Mouse (Mus musculus) frontal cortex, adult 2 months (tissue): ENCODE measurements around the gene Stpg1. TPM values are rescaled to one million over a fixed set of nuclear protein-coding genes. Genes with fewer than 3 reads are reported as not detected.
A peak's percentile ranks its signal among the peaks of the same experiment; 100 is the strongest.

Experiments used
- DNase-seq, 2 experiments: peaks; one replicate each; pipeline ENCODE4 v3.0.0; 2022; ENCODE audit warnings: low spot score in 1 of 2; ENCODE audit errors: extremely low spot score in 1 of 2
- polyA plus RNA-seq: library from polyadenylated mRNA; depleted of rRNA; stranded (reverse); fragments of >200 nt; gene quantifications from 2 replicates; pipeline ENCODE4 v1.2.3, GENCODE M21; 2012

The Stpg1 gene
- polyA plus RNA-seq, 1 experiment: 1.5 TPM

GRCm38 (mm10) chr4:135508419-135509039, 13.9 kb downstream of the Stpg1 start:
- peak; percentile 47 to 94 for DNase-seq

DNA sequence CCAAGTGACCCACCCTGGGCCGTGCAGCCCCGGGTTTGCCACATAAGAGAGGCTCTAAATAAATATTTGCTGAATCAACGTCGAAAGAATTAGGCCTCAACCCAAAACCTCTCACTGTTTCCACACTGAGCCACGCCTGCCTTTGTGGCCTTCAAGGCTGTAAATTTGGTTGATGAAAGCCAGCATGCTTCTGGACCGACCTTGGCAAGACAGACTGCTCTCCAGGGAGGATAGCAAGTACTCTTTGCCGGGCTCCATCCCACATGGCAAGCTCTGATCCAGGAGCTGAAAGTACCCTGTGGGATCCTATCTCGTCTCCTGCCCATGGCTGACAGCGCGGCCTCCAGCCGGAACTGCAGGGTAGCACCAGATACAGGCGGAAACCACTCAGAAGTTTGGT, 14.9 kb downstream of the Stpg1 start:
- DNase-seq: no peak

DNA sequence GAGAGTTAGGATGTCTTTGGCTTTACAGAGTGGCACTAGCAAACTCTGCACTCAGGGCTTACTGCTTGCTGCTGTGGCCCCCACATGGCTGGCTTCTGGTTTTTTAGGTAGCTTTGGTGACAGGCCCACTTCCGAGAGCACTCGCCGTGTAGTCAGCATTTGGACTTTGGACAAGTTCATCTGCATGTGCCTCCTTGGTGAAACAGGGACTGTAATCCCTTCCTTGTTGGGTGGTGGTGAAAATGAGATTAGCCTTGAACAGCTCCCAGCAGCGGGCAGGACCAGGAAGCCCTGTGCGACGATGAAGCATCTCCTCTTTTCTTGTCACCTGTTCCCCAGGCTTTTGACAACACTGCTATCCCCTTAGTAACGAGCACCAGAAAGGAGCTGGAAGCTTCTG, 19.3 kb downstream of the Stpg1 start:
- DNase-seq: no peak

DNA sequence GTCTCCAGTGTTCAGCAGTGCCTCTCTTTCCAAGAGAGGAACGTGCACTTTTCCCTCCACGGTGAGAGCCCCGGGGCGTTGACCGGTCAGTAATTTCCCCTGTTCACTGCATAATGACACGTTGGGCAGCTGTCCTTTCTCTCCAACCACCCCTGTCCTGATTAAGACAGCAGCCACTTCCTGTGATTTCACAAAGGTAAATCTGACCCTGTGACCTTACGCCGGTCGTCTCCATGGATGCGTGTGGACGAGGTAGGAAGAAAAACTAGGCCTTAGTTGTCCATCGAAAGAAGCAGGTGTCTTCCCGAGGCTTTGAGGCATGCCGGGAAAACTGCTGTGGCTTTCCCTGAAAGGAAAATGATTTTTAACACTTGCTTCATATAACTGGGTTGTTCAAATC, 20.3 kb downstream of the Stpg1 start:
- DNase-seq: no peak

DNA sequence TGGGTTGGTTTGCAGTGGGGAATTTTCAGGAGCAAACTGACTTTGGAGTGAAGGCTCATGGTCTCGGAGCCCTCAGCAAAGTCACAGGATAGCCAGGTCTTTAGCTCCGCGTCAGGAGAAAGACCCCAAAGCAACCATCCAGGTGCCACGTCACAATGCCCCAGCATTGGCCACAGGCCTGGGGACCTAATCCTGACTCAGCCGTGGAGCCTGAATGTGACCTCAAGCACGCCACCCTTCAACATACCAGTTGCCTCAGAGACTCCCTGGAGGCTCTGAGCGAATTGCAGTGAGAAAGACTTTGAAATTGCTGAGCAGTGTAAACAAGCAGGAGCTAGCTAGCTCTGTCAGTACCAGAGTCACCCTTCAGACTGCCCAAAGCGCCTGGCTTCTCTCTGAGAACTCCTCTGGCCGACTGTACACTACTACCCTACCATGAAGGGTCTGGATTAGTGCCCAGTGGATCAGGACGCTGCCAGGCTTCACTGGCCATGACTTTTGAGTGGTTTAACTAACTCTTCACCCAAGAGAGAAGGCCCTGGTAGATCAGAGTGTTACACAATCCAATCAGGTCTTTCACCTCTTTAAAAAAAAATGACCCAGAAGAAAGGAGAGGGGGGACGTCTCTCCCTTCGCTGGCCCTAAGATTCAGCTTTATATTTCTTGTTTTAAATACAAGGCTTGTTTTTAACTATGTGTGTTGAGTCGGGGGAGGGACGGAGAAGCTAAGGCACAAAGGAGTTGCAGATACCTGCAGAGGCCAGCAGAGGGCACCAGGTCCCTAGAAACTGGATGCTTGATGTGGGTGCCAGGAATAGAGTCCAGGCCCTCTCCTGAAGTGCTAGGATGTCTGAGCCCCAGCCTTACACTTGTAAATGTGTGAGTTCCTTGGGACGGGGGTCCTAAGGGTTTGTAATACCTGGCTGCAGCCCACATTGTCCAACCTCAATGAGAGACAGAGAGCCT, 22.0 kb downstream of the Stpg1 start:
- DNase-seq: peak in 1 of 2 experiments; percentile 41

- no peak for DNase-seq
These were observed 23.5 kb downstream of the Stpg1 start for GRCm38 (mm10) chr4:135518135-135518534.

GRCm38 (mm10) chr4:135520421-135520820, 25.8 kb downstream of the Stpg1 start:
- DNase-seq: no peak

GRCm38 (mm10) chr4:135523939-135524338, 29.3 kb downstream of the Stpg1 start:
- no peak for DNase-seq

DNA sequence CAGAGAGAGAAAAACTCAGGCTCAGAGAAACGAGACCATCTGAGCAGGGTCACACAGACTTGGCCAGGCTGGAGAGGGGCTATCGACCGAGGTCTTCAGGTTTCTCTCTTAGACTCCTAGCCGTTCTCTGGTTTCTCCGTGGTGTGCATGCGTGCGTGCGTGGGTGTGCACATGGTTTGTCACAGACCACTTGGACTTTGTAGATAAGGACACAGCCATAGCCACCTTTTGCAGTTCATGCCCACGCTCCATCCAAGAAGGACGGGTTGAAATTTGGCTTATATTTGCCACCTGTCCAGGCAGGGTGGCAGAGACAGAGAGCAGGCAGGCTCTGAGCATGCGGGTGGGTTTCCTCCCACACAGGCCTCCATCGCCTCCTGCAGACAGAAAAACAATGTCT, 30.5 kb downstream of the Stpg1 start:
- DNase-seq: no peak

DNA sequence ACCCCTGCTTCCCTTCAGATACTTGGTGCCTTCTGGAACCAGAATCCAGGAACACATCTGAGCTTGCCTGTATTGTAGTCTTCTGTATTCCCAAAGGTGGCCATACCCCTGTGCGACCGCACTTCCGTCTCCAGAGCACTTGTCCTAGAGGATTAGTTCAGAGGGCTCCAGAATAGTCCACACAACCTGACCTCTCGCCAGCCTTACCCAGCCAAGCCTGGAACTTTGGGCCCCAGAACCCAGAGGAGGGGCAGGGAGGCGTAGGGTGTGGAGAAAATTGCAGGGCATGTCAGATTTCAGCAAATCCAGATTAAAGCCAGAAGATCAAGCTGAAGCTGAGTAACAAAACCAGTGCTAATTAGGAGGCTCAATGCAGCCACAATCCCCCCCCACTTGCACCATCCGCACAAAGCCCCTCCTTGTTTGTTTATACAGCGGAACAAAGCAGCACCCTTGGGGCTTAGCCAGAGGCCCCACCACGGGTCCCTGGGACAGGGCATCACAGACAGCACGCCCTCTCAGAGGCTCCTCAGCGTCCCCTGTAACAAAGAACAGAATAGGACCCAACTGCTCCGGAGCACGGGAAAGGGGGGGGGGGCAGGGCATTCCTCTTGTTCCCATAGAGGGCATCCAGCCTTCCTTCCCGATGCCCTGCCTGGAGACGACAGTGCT, 31.6 kb downstream of the Stpg1 start:
- no peak for DNase-seq

DNA sequence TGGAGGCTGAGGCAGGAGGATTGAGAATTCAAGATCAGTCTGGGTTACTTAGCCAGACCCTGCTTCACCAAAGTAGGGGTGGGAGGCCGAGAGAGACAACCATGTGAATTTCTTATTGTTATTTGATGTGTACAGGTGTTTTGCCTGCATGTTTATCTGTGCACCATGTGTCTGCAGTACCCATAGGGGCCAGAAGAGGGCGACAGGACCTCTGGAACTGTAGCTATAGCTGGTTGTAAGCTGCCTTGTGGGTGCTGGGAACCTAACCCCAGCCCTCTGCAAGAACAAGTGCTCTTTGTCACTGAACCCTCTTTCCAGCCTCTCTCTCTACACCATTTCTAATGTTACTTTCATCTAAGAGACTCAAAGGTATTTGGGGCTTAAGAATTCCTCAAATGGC, 35.7 kb downstream of the Stpg1 start:
- no peak for DNase-seq

DNA sequence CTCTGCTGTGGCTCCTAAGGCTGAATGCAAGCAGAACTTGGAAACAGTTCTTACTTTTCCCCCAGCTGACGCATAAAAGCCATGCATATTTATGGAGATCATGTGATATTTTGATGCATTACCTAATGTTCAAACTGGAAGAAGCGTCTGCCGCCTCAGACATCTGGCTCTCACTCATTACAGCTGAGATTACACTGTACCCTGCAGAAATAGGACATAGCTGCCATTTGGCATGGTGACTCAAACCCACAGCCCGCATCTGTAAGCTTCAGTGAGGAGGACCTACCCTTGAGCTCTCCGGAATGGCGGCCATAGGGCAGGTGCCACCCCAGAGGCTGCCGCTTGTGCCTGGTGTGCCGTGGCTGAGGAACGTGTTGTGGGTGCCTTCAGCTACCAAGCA, 36.6 kb downstream of the Stpg1 start:
- DNase-seq: peak; percentile 65 to 72

GRCm38 (mm10) chr4:135531771-135532613, 37.4 kb downstream of the Stpg1 start:
- DNase-seq: no peak

DNA sequence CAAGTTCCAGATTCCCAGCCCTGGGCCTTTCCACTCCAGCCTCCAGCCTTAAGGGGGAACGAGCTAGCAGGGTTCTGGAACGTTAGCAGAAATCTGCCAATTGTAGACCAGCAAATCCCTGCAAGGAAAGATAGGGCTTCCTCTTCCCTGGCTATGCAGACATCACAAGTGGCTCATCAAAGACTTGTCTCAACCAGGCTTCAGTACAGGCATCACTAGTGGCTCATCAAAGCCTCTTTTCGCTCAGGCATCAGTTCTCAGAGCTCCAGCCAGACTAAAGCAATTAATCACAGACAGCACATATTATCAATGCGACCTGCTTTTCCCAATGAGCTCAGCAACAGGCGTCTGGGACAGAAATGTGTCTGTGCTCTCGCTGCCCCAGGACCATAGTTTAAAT, 38.4 kb downstream of the Stpg1 start:
- no peak for DNase-seq

DNA sequence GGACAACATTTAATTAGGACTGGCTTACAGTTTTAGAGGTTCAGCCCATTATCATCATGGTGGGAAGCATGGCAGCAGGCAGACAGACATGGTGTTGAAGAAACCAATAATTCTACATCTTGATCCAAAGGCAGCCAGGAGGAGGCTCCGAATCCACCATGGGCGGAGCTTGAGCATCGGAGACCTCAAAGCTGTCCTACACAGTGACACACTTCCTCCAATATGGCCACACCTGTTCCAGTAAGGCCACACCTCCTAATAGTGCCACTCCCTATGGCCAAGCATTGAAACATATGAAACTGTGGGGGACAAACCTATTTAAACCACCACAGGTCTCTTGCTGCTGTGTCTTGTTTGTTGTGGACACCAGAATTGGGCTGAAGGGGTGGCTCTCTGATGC, 40.4 kb downstream of the Stpg1 start:
- DNase-seq: no peak

- DNase-seq: no peak
These were observed 44.5 kb downstream of the Stpg1 start for GRCm38 (mm10) chr4:135539056-135539455.

DNA sequence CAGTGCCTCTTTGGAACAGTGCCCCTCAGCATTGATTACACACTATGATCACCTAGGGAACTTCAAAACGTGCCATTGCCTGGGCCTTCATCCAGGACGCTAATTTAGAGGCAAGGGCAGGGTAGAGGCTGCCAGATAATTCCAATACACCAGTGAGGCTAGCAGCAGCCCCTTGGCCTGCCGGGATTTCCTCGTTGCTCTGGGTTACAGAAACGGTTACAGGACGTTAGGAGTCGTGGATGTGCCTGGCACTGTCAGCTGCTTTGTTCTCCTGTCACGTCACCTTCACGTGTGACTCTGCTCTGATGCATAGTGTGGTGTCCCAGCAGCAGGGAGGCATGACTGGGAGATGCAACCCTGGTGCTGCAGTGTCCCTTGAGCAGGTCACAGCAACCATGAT, 45.5 kb downstream of the Stpg1 start:
- no peak for DNase-seq

DNA sequence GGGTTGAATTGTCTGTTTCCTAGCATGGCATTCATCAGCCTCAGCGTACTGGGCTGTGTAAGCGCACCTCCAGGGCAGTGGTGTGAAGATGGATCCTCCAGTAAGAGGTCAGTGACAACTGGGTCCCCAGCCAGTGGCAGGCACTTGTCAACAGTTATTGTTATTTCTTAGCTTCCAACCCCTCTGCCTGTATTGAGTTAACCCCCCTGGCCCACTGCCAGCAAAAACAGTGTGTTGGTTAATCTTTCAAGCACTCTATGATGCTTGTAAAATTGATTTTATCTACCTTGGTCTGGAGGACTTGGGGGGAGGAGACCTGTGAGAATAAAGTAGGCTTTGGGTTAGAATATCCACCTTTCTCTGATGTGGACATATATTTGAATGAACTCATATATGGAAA, 49.7 kb downstream of the Stpg1 start:
- no peak for DNase-seq

- no peak for DNase-seq
These were observed 50.5 kb downstream of the Stpg1 start for GRCm38 (mm10) chr4:135545080-135545511.

DNA sequence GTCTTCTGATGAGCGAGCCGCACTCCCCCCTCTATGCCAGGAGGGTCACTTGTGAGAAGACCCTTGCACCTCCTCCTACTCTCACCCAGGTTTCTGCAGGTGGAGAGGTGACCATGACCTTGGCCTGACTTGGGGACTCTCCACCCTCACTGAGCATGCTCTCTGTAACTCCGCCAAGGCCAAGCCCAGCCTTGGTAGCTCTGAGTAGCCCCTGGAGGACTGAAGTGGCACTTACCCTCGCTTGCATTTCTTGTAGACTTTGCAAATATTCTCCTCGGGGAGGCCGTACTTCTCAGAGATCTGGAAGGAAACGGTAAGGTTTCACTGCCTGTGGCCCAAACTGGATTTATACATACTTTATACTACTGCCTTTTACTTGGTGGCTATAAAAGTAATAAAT, 51.4 kb downstream of the Stpg1 start:
- no peak for DNase-seq
